Mouse (Mus musculus) left cerebral cortex, postnatal 10 days (tissue): ENCODE data around the gene Spats2l. TPM values are rescaled to one million over a fixed set of nuclear protein-coding genes. Genes with fewer than 3 reads are reported as not detected.
A peak's percentile ranks its signal among the peaks of the same experiment; 100 is the strongest.

ENCODE experiments used
- DNase-seq, 2 experiments: peaks; one replicate each; pipeline ENCODE4 v3.0.0; 2021 to 2022; ENCODE audit warnings: low spot score in 2 of 2, mixed read lengths in 1 of 2; ENCODE audit errors: extremely low spot score in 1 of 2
- intact Hi-C: fragments of 180-260 bp; cut with DNase I; formaldehyde crosslinking; loops from one replicate; pipeline ENCODE4 v1.15.1; 2025
- total RNA-seq, 2 experiments: library from RNA; stranded (reverse); gene quantifications; 2 replicates each; pipeline ENCODE4 v1.2.3; 2021

Spats2l gene
- total RNA-seq, 2 experiments from 2014 or later = 49.3 to 54.6 TPM

DNA sequence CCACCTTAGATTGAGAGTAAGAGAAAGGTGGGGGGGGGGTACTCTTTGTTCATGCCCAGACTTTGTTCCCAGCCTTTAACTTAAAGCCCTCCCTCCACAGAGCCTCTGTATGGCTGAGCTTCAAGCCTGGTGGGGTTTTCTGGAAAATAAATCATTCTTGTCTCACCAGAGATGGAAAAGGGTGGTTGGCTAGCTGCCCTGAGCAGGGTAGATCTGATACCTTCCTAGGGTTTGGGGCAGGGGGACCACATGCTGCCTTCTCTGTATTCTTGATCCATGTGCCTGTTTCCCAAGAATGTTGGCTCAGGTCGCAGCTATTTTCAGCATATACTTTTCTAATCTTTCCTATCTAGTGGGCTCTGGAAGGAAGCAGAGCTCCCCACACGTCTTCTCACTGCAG, 43.1 kb downstream of the Spats2l start:
- DNase-seq = peak in 1 of 2 experiments; percentile 30
- intact Hi-C loops = no loop called here

DNA sequence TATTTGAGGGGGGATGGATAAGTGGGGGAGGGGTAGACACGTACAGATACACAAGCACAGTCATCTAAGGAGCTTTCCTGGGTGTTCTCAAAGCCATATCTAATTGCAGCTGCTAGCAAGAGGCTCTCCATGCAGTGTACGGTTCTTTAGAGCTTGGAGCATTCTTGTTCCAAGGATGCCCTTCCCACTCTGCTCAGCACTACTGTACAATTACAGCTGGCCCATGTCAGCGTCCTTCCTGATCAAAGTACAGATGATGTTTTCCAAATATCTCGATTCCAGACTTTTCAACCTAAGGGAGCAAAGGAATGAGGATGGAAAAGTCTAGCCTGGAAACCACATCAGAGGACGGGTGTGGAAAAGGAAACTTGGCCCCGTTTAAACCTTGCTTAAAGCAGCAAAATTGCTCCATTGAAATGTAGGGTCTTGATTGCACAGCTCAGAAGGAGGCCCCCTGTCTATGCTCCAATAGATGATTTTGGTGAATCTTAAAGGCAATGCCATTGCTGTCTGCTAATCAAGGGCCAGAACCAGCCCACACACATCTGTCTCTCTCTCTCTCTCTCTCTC, 46.6 kb downstream of the Spats2l start:
- no peak for DNase-seq
- intact Hi-C loops = no loop called here

DNA sequence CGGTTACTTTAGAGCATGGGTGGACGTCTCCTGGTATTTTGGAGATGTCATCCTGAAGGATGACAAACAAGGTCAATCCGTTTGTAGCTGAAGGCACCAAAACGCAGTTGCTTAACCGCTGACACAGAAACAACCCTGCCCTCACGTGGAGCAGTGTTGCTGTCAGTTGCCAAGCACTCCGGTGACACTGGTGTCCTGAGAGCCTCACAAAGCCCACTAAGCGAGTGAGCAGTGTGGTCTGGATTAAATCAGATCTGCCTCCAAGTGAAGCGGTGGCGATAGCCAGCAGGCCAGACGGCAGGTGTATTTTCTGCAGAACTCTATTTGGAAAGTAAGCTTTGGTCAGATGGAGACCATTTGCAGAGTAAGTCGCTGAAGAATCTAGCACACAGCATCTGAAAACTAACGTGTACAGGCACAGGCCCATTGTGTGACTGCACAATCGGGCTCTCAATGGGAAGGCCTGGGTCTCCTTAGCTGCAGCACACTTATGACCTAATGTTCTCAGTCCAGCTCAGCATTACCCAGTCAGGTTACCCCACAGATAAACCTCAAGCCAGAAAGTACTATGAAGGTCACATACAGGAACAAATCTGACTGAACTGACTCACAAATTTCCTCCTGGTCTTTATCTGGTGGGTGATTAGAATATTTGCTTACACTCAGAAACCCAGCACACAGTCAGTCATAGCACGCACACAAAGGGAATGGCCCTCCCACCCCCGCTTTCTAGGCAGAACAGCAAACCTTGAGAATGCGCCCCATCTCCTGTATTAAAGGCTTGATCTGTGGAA, 51.2 kb downstream of the Spats2l start:
- no peak for DNase-seq
- intact Hi-C loops = no loop called here

DNA sequence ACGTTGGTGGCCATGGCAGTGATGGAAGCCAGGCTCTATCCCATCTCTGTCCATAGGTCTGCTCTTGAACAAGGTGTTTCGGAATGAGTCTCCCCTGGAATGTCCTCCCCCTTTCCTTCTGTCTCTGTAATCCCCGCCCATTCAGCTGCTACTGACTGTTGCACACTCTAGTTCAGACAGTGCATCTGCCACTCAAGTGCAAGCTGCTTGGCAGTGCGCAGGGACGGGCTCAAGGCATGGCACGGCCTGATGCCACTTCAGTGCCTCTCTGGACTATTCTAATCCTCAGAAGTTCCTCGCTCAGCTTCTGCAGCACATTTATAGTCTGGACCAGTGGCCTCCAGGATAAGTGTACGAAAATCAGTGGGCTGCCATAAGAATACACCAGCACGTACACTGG, 52.3 kb downstream of the Spats2l start:
- intact Hi-C loops = no loop called here
- no peak for DNase-seq

DNA sequence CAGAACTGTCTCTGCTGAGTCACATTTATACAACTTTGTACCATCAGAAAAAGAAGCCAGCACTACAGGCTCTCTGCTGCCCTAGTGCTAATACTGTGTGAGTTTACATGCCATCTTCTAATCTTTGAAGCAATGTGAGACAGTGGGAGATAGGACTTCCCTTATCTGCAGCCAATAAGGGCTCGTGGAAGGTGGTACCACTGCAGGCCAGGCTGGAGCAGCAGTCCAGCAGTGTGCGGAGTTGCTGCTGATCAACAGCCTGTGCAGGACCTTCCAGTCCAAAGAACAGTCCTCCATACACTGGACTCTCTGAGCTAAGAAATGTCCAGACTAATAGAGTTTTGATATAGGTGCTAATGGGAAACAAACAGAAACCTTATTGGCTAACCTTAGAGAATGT, 59.2 kb downstream of the Spats2l start:
- no peak for DNase-seq
- intact Hi-C loops = no loop called here

DNA sequence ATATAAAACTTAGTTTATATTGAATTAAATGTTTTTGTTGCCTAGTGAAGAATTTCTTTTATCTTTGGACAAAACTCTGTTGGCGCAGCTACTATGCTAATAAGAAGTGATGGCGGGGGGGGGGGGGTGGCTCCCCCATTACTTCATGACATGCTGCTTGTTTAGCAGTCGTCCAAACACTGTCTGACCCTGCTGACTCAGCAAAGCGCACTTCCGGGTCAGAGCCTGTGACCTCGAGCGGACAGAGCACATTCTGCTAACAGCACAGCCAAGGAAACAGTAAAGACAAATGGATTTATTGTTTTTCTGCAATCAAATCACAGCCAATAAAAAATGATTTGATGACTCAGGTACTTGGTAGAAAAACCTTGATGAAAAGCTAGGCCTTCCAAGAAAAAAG, 61.2 kb downstream of the Spats2l start:
- DNase-seq = no peak
- intact Hi-C loops = no loop called here

DNA sequence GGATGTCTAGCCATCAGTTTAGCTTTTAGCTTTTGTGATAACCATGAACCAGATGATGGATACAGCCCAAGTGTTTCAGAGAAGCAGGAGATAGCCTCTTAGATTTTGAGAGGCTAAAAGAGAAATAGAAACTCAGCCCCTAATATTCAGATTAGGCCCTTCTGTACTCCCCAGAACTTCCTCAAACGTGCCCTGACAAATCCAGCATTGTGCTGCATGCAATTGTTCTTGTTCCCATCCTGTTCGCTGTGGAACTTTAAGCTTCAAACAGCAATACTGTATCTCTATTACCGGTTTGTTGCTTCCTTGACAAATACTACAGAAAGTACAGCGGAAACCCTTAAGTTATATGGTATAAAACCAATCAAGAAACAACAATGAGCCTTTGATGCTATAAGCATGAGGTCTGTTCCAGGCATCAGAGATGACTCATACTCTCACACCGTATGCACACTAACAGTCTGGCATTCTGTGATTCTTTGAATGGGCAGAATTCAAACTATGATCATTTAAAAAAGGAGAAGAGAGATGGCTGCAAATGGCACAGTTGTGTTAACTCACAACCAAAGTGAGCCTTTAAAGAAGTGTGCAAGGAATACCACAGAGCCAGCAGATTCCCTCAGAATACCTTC, 62.8 kb downstream of the Spats2l start:
- no peak for DNase-seq
- intact Hi-C loops = no loop called here

DNA sequence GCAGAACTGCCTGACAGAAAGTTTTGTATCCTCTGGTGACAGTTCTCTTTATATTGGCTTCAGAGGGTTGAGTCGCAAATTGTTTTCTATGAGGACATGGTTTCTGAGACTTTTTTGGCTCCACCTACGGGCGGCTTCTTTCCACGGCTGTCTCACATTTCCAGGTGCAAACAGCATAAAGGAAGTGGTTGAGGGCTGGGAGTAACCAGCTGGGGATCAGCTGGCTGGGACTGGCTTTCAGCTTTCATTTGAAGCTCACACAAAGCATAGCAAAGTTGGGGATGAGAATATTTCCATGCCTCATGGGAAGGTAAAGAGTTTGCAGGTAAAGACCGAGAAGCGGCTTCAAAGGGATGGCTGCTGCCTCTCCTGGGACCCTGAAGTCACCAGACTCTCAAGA, 65.9 kb downstream of the Spats2l start:
- intact Hi-C loops = no loop called here
- no peak for DNase-seq

DNA sequence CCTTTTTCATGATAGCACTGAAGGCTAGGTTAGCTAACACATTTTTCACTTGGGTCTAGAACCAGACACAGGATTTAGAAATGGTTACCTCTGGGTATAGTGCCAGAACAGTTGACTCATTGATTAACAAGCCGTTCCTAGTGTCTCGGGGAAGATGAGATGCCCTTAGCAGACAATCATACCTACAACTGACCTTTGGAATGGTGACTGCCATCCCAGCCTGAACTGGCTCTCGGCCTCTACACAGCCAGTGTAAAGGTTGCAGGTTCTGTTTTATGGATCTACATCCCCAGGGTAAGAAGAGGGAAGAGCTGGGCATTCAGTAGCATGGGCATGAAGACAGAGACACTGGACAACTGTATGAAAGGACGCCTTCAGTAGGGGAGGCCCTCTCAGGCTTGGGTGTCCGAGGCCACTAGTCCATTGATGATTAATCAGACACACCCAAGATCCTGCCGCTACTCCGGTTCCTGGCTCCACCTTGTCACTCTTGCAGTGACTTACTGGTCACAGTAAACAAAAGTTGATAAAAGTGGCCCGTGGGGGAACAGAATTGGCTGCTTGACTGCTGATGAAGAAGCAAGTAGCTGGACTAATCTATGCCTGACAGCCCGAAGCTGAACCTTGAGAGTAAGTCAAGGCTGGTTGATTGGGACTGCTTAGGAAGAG, 71.2 kb downstream of the Spats2l start:
- intact Hi-C loops = no loop called here
- no peak for DNase-seq

DNA sequence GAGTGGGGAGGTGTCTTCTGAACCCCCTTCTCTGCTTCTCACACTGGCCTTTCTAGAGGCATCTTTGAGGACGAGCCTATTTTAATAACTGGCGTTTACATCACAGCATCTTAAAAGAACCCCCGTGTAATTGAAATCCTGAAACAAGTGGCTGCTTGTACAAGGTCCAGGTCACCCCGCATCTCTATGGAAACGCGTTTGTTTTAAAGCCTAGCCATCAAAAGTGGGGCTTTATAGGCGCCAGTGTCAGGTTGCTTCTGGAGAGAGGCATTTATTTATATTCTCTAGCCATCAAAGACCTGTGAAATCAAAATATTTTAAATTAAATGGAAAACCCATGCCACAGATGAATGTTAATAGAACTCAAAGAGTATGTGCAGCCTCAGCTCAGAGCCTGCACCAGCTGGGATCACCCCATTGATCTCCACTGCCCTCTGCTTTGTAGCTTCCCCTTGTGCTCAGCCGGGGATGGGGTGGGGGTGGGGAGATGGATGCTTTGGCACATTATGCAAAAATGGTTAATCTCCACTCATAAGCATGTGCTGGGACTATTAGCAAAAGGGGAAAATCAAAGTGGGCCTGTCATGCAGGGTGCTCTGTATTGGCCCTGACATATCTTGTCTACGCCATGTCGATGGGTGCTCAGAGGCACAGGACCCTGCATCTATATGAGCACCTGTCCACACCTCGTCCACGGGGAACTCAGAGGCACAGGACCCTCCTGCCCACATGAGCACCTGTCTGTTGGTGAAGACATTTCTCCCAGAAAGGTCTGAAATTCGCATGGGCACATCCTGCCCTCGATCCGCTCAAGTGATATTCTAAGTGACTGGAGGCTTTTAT, 73.1 kb downstream of the Spats2l start:
- no peak for DNase-seq
- intact Hi-C loops = no loop called here

DNA sequence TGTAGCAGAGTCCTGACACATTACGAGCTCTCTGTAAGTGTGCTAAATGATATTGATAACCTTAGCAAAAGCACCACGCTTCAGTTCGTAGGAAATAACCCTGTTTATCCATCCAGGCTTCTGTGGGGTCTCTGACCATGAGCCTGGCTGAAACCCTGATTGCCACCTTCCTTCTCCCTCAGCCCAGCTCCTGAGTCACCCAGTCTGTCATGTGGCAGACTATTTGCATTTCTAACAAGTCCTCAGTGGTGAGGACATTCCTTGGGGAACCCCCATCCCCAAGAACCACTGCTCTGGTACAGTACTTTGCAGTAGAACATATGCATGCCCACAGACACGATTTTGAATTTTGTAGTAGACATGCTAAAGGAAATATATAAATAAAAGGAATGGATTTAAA, 75.1 kb downstream of the Spats2l start:
- intact Hi-C loops = no loop called here
- no peak for DNase-seq

DNA sequence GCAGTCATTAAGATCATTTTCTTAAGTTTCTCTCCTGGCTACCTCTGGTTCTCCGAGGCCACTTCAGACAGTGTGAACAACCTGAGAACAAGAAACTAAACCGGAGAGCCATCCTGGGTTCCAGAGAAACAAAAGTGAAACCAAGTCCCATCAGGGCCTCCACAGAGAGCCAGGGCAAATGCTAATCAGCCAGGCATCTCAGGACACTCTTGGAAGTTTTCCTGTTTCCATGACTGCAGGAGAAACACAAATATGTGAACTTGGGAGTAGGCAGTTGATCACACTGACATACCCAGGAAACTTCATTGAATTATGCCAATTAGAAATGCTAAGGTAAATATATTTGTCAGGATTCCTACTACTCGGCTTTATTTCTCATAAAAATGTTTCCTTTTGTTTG, 76.0 kb downstream of the Spats2l start:
- intact Hi-C loops = no loop called here
- no peak for DNase-seq

DNA sequence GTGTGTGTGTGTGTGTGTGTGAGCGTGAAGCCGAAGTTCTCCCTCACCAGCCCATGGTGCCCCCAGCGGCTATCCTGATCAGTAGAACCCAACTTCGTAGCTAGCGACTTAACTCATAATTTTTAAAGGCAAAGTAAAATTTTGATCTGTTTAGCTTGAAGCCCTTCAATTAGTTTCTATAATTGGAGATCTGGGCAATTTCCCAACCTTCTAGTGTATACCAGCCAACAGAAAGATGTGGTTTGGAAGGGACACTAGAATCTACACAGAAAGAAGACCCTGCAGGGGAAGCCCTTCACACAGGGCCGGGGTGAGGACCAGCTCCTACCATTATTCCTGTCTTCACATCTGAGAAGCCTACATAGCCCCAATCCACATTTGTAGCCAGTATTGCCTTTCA, 77.9 kb downstream of the Spats2l start:
- intact Hi-C loops = no loop called here

DNA sequence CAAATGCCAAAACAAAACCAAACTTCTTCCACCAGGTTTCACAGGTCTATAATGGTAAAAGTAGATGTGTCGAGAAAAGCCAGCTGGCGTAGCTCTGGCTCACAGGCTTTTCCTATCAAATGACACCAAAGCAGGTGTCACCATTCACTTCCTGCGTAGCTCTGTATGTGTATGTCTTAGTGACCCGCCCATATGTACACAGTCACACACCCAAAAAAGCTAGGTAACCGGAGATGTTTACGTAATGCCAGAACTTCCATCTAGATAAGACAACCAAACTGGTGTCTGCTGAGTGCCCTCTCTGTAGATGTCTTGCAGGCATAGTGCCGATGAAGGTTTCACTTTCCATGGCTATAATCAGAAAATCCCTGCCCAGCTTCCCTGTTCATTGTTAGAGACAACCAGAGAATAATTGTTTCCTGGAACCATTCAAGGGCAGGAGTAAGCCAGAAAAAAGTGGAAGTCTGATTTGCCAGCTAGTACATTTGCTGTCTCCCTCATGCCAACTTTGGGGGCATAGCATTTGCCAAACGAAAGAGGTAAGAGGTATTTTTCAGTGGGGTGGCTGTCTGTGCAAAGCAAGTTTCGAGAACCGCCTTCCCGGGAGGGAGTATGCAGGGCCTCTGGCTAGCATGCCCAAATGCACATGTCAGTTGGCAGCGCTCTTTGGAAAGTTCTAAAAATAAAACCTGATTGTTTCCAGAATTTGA, 78.8 kb downstream of the Spats2l start:
- no peak for DNase-seq
- intact Hi-C loops = no loop called here

More for the DNA sequence above, 77.9 kb downstream of the Spats2l start:
- DNase-seq = no peak

DNA sequence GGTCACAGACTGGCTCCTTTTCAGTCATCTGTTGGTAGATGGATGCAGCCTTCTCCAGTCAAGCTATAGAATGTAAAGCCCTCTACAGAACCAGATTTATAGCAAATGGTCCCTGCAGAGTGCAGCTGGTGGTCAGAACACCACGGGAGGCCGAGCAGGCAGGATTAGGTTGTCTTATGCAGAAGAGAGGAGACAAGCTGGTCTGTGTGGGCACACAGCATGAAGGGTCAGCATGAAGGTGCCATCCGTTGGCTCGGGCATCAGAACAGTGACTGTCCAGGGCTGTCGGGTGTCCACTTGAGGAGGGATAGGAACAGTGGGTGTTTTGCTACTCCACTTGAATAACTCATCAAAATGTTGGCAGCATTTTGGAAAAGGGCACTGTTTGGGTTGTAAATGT, 83.8 kb downstream of the Spats2l start:
- DNase-seq = no peak
- intact Hi-C loops = no loop called here

DNA sequence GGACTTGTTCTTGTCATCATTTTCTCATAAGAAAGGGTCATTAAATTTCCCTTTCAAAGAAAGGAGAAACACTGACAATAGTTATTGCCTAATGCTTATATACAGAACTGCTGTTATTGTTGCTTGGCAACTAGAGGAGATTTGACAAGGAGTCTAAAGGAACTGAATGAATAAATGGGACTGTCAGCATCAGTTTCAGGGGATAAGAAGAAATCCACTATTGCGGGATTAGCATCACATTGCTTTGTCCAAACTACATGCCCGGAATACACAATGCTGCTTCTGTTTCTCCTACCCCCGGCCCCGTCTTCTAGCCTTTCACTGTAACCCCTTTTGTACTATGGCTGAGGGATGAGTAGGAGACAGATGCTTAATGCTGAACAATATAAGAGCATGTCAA, 88.1 kb downstream of the Spats2l start:
- intact Hi-C loops = no loop called here
- no peak for DNase-seq

DNA sequence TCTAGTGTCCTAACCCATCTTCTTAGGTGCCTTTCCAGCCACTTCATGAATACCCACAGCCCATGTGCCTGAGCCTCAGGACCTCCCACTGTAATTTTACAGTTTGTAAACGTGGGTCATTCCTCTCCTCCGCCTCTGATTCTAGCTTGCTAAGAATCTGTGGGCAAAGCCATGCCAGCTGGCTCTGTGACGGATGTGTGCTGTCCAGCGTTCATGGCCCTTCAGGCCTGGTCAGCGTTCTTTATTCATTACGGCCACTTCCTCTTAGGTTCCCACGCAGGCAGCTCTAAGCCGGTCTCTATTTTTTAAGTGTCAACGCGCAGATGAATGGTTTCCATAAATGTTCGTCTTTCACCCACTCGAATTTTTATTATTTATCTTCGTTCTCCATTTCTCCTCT, 94.7 kb downstream of the Spats2l start:
- intact Hi-C loops = no loop called here
- no peak for DNase-seq

DNA sequence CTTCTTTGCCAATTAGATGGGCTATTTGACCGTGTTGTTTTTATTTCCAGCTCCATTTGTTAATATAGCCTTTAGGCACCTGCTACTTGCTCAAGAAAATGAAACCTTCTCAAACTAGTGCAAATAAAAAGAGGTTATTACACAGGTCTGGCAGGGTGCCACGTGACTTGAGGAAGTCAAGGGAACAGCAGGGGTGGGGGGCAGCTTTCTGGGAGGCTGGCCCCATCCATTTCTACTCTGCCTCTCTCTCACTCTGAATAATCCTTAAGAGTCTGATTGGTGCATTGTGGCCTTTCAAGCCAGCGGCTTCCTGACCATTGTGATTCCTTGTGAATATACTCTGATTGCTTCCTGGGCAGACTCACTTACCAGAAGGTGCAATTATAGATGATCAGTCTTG, 98.0 kb downstream of the Spats2l start:
- intact Hi-C loops = no loop called here
- DNase-seq = peak in 1 of 2 experiments; percentile 43
